Mouse (Mus musculus) heart, embryonic 16.5 days (tissue): ENCODE data around the gene Cars. TPM values are rescaled to one million over a fixed set of nuclear protein-coding genes. Genes with fewer than 3 reads are reported as not detected.
"Not testable (repeated sequence)": the region's sequence is repeated elsewhere in the genome, so short reads cannot be mapped to it uniquely, and the experiment has no call there.

ENCODE experiments used
- ATAC-seq: fragments of 200-750 bp; cut with Nextera tagmentation; replicated peaks from 2 replicates; pipeline ENCODE4 v1.8.0; 2017; ENCODE audit warnings: moderate number of reproducible peaks; ENCODE audit not compliant: insufficient read depth, low FRiP score; ENCODE audit errors: extremely low read depth
- H3K27ac ChIP-seq: fragments of 300-500 bp; sonication (generic); 2 replicates; pipeline ENCODE4 v1.5.1; 2014; ENCODE audit warnings: mild to moderate bottlenecking, low read length, control low read depth, moderate library complexity
- H3K27me3 ChIP-seq: fragments of 300-500 bp; sonication (generic); 2 replicates; pipeline ENCODE4 v1.6.1; 2014; ENCODE audit warnings: low read length, mixed read lengths; ENCODE audit not compliant: control insufficient read depth, insufficient read depth
- H3K36me3 ChIP-seq: fragments of 300-500 bp; sonication (generic); 2 replicates; pipeline ENCODE4 v1.6.1; 2014; ENCODE audit not compliant: control insufficient read depth, insufficient read depth
- H3K4me1 ChIP-seq: fragments of 300-500 bp; sonication (generic); 2 replicates; pipeline ENCODE4 v1.6.1; 2014; ENCODE audit warnings: low read length, mixed read lengths; ENCODE audit not compliant: control insufficient read depth, insufficient read depth
- H3K4me2 ChIP-seq: fragments of 300-500 bp; sonication (generic); 2 replicates; pipeline ENCODE4 v1.6.1; 2014; ENCODE audit warnings: low read depth, mild to moderate bottlenecking, control low read depth, low read length
- H3K4me3 ChIP-seq: fragments of 300-500 bp; sonication (generic); 2 replicates; pipeline ENCODE4 v1.5.1; 2014; ENCODE audit warnings: mild to moderate bottlenecking, control low read depth, low read length
- H3K9ac ChIP-seq: fragments of 300-500 bp; sonication (generic); 2 replicates; pipeline ENCODE4 v1.6.1; 2014; ENCODE audit warnings: low read length, control low read depth
- H3K9me3 ChIP-seq: fragments of 300-500 bp; sonication (generic); replicated peaks from 2 replicates; pipeline ENCODE4 v1.6.1; 2016; ENCODE audit warnings: low read length; ENCODE audit not compliant: control insufficient read depth
- WGBS: fragments of 180-500 bp; shearing (Covaris S2); extraction: QIAGEN DNeasy Blood & Tissue Kit; methylation state at CpG from one replicate; pipeline ENCODE4 v1.1.7; 2014; 5-methylcytosine and 5-hydroxymethylcytosine counted together
- polyA plus RNA-seq: library from polyadenylated mRNA; unstranded; fragments of >200 nt; fragmentation: Nextera tagmentation; extraction: Ambion mirVana; gene quantifications from 2 replicates; pipeline ENCODE4 v1.2.1, GENCODE M21; 2015

Gene Cars
- polyA plus RNA-seq, 1 experiment from 2014 or later: 35.0 TPM

DNA sequence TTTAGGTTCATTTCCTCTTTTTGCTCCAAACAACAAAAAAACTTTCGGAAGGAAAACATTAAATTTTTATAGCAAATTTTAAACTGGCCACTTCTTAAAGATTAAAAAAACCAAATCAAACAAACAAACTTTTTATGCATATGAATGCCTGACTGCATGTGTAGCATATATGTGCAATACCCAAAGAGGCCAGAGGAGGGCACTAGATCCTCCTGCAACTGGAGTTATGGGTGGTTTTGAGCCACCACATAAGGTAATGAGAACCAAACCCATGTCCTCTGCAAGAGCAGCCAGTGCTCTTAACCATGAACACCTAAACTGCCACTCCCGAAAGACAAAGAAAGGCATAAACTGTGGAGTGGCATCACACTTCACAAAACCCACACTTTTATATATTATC, 55.5 kb downstream of the Cars start:
- 94% methylated on average over 2 of the region's 2 CpGs for WGBS
- H3K36me3 ChIP-seq: no peaks in the 10 kb centered on the region; the same call in 1 of the 2 replicates
- H3K4me3 ChIP-seq: no peak overlapping the region
- no peaks in the 10 kb centered on the region for H3K27me3 ChIP-seq
- ATAC-seq: no peak
- no peaks in the 10 kb centered on the region for H3K9me3 ChIP-seq
- no peak overlapping the region for H3K27ac ChIP-seq
- peaks cover 42% of the 10 kb centered on the region for H3K4me1 ChIP-seq
- H3K9ac ChIP-seq: no peak overlapping the region
- no peak overlapping the region for H3K4me2 ChIP-seq

DNA sequence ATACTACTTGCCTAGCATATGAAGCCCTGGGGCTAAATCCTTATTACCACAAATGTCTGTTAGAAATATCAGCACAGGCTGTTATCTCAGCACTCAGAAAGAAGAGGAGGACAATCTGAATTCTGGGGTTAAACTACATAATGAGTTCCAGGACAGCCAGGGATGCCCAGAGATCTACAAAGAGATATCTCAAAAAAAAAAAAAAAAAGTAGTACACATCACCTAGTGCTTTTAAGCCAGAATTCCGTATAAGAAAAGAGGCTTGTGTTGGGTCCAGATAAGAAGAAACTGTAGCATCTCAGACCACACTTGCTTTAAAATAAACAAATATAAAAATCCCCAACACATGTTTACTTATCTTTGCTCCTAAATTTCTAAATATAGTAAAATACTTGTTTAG, 61.2 kb downstream of the Cars start:
- H3K36me3 ChIP-seq: peaks cover 33% of the 10 kb centered on the region
- no peak for ATAC-seq
- no peak overlapping the region for H3K27ac ChIP-seq
- no peaks in the 10 kb centered on the region for H3K27me3 ChIP-seq
- H3K4me3 ChIP-seq: no peak overlapping the region
- H3K4me2 ChIP-seq: no peak overlapping the region
- peaks cover 15% of the 10 kb centered on the region for H3K4me1 ChIP-seq
- WGBS: 58% methylated on average over 1 of the region's 1 CpGs
- H3K9me3 ChIP-seq: no peaks in the 10 kb centered on the region
- H3K9ac ChIP-seq: no peak overlapping the region

DNA sequence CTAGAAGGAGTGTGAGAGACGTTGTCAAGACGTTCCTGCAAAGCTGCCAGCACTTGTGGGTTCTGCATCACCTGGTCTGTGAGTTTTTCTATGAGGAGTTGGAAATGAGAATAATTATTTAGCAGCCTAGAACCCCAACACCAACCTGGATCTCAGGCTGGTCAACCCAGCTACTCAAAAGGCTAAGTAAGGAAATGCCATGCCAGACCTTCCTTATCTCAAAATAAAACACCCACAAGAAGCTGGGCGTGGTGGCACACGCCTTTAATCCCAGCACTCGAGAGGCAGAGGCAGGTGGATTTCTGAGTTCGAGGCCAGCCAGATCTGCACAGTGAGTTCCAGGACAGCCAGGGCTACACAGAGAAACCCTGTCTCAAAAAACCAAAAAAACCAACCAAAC, 61.7 kb downstream of the Cars start:
- H3K4me2 ChIP-seq, H3K9me3 ChIP-seq, ATAC-seq, H3K27ac ChIP-seq, H3K9ac ChIP-seq, H3K27me3 ChIP-seq, H3K4me3 ChIP-seq: not testable (repeated sequence)
- peaks cover 11% of the 10 kb centered on the region for H3K4me1 ChIP-seq
- peaks cover 36% of the 10 kb centered on the region for H3K36me3 ChIP-seq
- WGBS: 82% methylated on average over 6 of the region's 6 CpGs

DNA sequence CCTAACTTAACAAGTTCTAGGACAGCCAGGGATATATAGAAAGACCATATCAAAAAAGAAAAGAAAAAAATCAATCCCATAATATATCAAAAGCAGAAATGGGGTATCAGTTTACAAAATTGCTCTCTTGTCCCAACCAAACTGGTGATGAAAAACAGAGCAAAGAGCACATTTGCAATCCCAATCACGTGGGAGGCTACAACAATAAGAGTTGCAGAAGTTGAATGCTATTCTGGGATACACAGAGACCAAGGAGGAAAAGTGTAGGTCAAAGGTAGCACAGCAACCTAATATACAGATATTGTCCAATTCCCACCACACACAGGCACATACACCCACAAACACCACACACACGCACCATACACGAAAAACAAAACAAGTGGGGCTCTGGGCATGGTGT, 63.6 kb downstream of the Cars start:
- Histone ChIP-seq H3K36me3 (peaks cover 45% of the 10 kb centered on the region), H3K27ac (no peak overlapping the region), H3K4me1 (peaks cover 7% of the 10 kb centered on the region), H3K27me3 (no peaks in the 10 kb centered on the region), H3K9me3 (no peaks in the 10 kb centered on the region), H3K4me2 (no peak overlapping the region), H3K4me3 (no peak overlapping the region), H3K9ac (no peak overlapping the region)
- WGBS: 88% methylated on average over 3 of the region's 3 CpGs
- no peak for ATAC-seq

DNA sequence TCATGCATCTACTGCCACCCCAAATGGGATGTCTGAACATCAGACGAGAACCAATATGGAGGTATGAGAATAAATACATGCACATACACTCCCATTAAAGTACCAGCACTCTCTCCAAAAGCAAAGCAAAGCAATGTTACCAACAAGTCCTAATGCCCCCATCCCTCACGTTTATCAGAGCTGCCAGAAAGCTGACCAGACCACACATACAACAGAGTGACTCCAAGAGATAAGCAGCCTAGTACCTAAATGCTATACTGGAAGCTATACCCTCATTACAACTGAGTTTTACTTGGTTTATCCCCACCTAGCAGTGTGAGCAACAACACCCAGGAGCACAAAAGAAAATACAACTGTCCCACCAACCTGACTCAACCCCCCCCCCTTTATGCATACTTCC, 66.6 kb downstream of the Cars start:
- H3K27me3 ChIP-seq: no peaks in the 10 kb centered on the region
- no peak overlapping the region for H3K4me2 ChIP-seq
- ATAC-seq: no peak
- peaks cover 63% of the 10 kb centered on the region for H3K36me3 ChIP-seq
- no peak overlapping the region for H3K4me3 ChIP-seq
- H3K9ac ChIP-seq: no peak overlapping the region
- no peaks in the 10 kb centered on the region for H3K9me3 ChIP-seq
- no peaks in the 10 kb centered on the region for H3K4me1 ChIP-seq
- H3K27ac ChIP-seq: no peak overlapping the region
- WGBS: 58% methylated on average over 2 of the region's 2 CpGs

DNA sequence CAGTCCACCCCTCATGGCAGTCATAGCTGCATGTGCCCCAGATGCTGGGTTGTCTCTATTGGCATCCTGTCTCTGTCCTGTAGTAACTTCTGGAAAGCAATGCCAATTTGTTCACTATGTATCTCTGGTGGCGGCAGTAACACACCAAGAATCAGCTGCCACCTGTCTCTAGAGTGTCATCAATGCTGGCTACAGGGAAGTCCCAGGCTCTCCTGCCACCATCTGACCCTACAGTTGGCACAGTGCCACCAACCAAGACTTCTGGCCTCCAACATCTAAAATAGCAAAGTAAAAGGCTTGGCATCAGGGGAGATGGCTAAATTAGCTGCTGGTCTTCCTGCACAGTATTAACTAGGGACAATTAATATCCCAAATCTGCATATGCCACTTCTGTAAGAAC, 67.5 kb downstream of the Cars start:
- Histone ChIP-seq H3K4me2 (no peak overlapping the region), H3K4me3 (no peak overlapping the region), H3K9ac (no peak overlapping the region), H3K27me3 (no peaks in the 10 kb centered on the region), H3K27ac (no peak overlapping the region), H3K36me3 (peaks cover 56% of the 10 kb centered on the region), H3K9me3 (no peaks in the 10 kb centered on the region), H3K4me1 (no peaks in the 10 kb centered on the region)
- 61% methylated on average over 1 of the region's 1 CpGs for WGBS
- no peak for ATAC-seq

DNA sequence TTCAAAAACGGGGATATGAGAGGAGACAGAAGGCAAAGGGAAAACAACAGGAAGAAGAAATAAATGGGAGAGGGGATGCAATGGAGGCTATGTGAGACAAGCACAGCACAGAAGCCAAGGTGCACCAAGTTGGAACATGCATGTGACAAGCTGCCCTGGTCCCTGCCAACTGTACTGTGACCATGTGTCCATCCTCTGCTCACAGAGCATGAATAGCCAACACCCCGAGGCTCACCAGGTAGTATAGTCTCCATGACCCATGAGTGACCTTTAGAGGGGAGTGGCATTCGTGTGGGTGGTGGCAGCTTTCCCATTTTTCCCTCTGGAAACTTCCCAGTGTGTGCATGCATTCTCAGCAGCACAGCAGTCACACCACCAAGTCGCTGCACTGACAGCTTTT, 80.6 kb downstream of the Cars start:
- Histone ChIP-seq H3K27ac (no peak overlapping the region), H3K27me3 (no peaks in the 10 kb centered on the region), H3K4me2 (no peak overlapping the region), H3K9ac (no peak overlapping the region), H3K9me3 (no peaks in the 10 kb centered on the region), H3K4me1 (no peaks in the 10 kb centered on the region), H3K36me3 (peaks cover 77% of the 10 kb centered on the region), H3K4me3 (no peak overlapping the region)
- WGBS: 52% methylated on average over 4 of the region's 4 CpGs
- ATAC-seq: no peak

DNA sequence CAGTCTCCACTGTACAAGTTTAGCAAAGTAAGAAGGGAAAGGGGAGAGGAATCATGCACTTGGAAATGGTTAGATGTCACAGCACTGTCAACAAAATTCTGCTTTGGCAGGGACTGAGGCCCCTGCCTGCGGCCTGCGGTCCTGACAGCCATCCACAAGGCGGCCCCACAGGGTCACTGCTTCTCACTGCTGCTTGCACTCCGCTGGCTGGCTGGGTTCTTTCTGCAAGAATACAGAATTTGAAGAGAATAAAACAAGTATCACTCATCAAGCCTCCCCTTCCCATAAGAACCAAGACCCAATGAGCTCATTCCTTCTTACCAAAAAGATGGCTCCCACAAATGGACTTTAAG, 85.5 kb downstream of the Cars start:
- Histone ChIP-seq H3K36me3 (peaks cover 54% of the 10 kb centered on the region), H3K27ac (no peak overlapping the region), H3K9me3 (no peaks in the 10 kb centered on the region), H3K4me2 (no peak overlapping the region), H3K27me3 (no peaks in the 10 kb centered on the region), H3K4me3 (no peak overlapping the region), H3K4me1 (no peaks in the 10 kb centered on the region), H3K9ac (no peak overlapping the region)
- ATAC-seq: no peak
- 91% methylated on average over 4 of the region's 4 CpGs for WGBS

DNA sequence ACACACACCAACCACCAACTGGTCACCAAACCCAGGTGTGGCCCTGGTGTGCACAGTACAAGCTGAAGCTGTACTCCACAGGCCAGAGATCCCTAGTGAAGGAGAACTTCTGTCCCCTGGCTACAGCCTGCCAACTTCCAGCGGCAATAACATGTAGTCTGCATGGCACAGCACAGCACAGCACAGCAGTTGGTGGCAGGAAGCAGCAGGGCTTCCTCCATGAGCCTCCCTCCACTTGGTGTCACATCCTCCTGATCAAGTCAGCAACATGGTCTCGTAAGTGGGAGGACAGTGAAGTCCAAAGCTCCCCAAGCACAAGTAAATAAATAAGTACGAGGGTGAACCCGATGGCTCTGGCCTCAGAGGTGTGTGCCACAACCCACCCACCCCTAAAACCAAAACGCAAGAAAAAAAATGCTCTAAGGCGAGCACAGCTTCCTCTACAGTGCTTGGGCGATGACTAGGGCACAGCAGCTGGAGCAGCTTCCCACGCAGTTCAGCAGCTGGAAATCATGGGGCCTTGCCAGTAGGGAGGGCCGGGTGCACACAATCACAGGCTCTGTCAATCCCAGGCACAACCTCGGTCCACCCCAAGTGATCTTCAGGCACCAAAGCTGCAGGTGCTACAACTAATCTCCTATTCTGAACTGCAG, 86.0 kb downstream of the Cars start:
- no peak overlapping the region for H3K4me3 ChIP-seq
- no peak overlapping the region for H3K4me2 ChIP-seq
- no peaks in the 10 kb centered on the region for H3K4me1 ChIP-seq
- no peaks in the 10 kb centered on the region for H3K9me3 ChIP-seq
- no peaks in the 10 kb centered on the region for H3K27me3 ChIP-seq
- H3K27ac ChIP-seq: no peak overlapping the region
- ATAC-seq: no peak
- peaks cover 49% of the 10 kb centered on the region for H3K36me3 ChIP-seq
- 84% methylated on average over 10 of the region's 10 CpGs for WGBS
- no peak overlapping the region for H3K9ac ChIP-seq
